Mouse (Mus musculus): ENCODE data around the gene Baiap2. TPM values are rescaled to one million over a fixed set of nuclear protein-coding genes. Genes with fewer than 3 reads are reported as not detected.
A peak's percentile ranks its signal among the peaks of the same experiment; 100 is the strongest.

The Baiap2 gene
- polyA plus RNA-seq, 1 experiment from 2014 or later, result 10.2 TPM

- no peaks in the 10 kb centered on the region for H3K9me3 ChIP-seq
- WGBS, result 58% methylated on average over 19 of the region's 19 CpGs
- ATAC-seq (ENCODE audit: low FRiP score, low read depth), result no peak
- H3K4me3 ChIP-seq, result no peak overlapping the region
- no peaks in the 10 kb centered on the region for H3K36me3 ChIP-seq
- peaks cover 29% of the 10 kb centered on the region for H3K27me3 ChIP-seq
- no peak overlapping the region for H3K9ac ChIP-seq (replicated peaks)
- H3K4me2 ChIP-seq (replicated peaks), result no peak overlapping the region
- H3K4me1 ChIP-seq, result peaks cover 47% of the 10 kb centered on the region
- no peak overlapping the region for H3K27ac ChIP-seq (replicated peaks)
Measured at GRCm38 (mm10) chr11:119937772-119938502, 4.6 kb upstream of the Baiap2 start.

DNA sequence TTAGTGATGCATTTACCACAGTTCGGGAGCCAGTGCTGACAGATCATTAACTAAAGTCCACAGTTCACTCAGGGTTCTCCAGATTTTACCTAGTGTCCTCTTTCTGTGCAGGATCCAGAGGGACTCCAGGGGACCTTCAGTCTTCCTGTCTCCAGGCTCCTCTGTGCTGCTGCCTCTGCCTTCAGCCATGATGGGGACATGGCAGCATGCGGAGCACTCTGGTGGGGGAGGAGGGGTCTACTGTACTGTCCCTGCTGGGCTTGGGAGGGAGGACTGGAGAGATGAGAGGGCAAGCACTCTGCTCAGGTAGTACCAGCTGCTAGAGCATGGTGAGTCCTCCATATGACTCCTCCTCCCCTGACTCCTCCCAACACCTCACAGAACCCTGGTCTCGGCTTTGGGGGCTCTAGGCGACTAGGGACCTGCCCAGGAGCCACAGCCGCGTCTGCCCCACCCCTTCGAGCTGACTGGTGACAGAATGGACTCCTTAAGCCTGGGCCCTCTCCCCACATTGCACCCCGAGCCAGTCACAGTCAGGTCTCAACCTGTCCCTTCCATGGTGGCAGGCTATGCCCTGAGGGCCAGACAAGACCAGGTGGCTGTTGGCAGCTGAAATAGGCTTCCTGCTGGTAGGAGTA, 3.4 kb upstream of the Baiap2 start:
- 57% methylated on average over 8 of the region's 8 CpGs for WGBS
- peaks cover 38% of the 10 kb centered on the region for H3K27me3 ChIP-seq
- ATAC-seq (ENCODE audit: low FRiP score, low read depth), result no peak
- no peak overlapping the region for H3K27ac ChIP-seq (replicated peaks)
- H3K4me3 ChIP-seq, result no peak overlapping the region
- no peaks in the 10 kb centered on the region for H3K9me3 ChIP-seq
- no peaks in the 10 kb centered on the region for H3K36me3 ChIP-seq
- H3K4me1 ChIP-seq, result peaks cover 57% of the 10 kb centered on the region
- no peak overlapping the region for H3K4me2 ChIP-seq (replicated peaks)
- no peak overlapping the region for H3K9ac ChIP-seq (replicated peaks)

DNA sequence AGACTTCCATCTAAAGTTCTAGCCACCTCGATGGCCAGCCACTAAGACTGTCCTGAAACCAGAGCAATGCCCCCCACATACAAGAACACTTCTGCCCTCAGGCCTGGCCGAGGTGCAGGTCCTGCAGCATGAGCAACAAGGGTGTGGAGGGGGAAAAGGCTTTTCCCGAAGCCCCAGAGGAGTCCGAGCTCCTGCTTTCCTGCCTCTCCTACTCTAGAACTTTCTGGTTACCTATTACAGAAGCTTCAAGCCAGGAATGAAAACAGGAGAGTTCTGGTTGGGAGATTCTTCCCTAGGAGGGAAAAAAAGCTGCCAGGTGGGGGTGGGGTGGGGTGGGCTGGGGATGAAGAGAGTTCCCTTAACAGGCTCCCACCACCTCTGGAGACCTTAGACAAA, 2.9 kb upstream of the Baiap2 start:
- H3K4me2 ChIP-seq (replicated peaks), result no peak overlapping the region
- no peak overlapping the region for H3K4me3 ChIP-seq
- WGBS, result 68% methylated on average over 4 of the region's 4 CpGs
- peaks cover 59% of the 10 kb centered on the region for H3K4me1 ChIP-seq
- H3K9me3 ChIP-seq, result no peaks in the 10 kb centered on the region
- peaks cover 42% of the 10 kb centered on the region for H3K27me3 ChIP-seq
- no peak overlapping the region for H3K9ac ChIP-seq (replicated peaks)
- no peak for ATAC-seq (ENCODE audit: low FRiP score, low read depth)
- no peaks in the 10 kb centered on the region for H3K36me3 ChIP-seq
- H3K27ac ChIP-seq (replicated peaks), result no peak overlapping the region

DNA sequence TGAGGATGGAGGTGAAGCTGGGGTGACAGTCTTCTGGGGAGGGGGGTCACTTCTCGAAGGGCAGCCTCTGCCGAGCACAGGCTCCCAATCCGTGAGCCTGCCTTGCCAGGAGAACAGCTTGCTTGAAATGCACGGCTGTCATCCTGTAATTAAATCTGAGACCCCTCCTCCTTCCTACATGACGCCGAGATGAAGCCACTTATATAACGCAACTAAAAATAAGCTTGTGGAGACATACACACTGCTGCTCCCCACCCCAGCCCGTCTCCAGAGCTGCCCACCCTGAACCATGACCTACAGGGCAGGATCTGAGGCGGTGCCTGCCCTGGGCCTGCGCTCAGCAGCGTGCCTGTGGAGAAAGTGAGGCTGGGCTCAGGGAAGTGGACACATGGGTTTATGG, 2.4 kb upstream of the Baiap2 start:
- no peaks in the 10 kb centered on the region for H3K36me3 ChIP-seq
- H3K4me2 ChIP-seq (replicated peaks), result no peak overlapping the region
- no peak for ATAC-seq (ENCODE audit: low FRiP score, low read depth)
- 68% methylated on average over 11 of the region's 11 CpGs for WGBS
- no peaks in the 10 kb centered on the region for H3K9me3 ChIP-seq
- no peak overlapping the region for H3K27ac ChIP-seq (replicated peaks)
- peaks cover 46% of the 10 kb centered on the region for H3K27me3 ChIP-seq
- H3K4me3 ChIP-seq, result no peak overlapping the region
- H3K4me1 ChIP-seq, result peaks cover 59% of the 10 kb centered on the region
- H3K9ac ChIP-seq (replicated peaks), result 0 out of 2 replicates have a peak overlapping the region, but pooled peaks have one; percentile 25

DNA sequence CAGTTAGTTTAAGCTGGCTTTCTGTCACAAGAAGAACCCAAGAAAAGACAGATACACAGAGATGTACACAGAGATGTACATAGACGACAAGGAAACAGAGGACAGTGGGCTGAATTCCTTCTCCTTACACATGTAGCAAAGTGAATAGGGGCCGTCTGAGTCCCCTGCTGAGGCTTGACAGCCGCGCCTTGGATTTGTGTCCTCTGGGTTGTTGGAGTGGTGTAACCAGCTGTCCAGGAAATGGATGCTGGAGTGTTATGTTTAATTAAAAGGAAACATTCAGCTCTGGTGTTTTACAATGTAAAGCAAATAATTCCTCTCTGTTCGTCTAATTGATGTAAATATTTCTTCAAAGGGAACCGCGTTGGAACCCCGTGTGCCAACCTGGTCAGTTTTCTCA, 769 bp upstream of the Baiap2 start:
- Histone ChIP-seq H3K4me1 (peaks cover 46% of the 10 kb centered on the region), H3K27ac (replicated peaks) (peak overlapping the region; percentile 30; the same call in 1 of the 2 replicates), H3K4me2 (replicated peaks) (peak overlapping the region; percentile 93), H3K4me3 (peak overlapping the region; percentile 54), H3K36me3 (no peaks in the 10 kb centered on the region), H3K9me3 (no peaks in the 10 kb centered on the region), H3K9ac (replicated peaks) (peak overlapping the region; percentile 52), H3K27me3 (peaks cover 49% of the 10 kb centered on the region)
- no peak for ATAC-seq (ENCODE audit: low FRiP score, low read depth)
- WGBS, result 8% methylated on average over 8 of the region's 8 CpGs

DNA sequence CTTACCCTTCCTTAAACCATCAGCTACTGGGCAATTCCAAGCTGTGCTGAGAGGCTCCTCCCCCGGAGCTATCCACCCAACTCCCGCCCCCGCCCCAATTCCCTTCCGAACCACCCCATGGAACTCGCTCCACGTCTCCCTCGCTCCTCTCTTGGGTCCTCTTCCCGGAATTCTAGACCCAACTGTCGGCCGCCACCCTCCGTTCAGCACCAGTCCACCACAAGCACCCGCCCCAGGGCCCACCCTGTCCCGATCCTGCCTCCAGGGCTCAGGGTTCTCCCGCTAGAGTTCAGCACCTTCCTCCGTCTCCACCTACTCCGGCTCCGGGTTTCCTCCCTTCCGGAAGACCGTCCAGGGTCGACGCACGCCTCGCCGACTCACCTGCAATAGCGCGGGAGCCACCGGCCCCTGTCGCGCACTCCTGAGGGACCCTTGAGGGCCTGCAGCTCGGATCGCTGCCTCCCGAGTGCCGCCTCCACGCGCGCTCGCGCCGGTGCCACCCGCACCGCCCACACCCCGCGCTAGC, 299 bp upstream of the Baiap2 start:
- H3K4me1 ChIP-seq, result peaks cover 43% of the 10 kb centered on the region
- H3K27ac ChIP-seq (replicated peaks), result peak overlapping the region; percentile 30
- H3K4me2 ChIP-seq (replicated peaks), result peak overlapping the region; percentile 93
- ATAC-seq (ENCODE audit: low FRiP score, low read depth), result peak; percentile 12
- H3K36me3 ChIP-seq, result no peaks in the 10 kb centered on the region
- H3K27me3 ChIP-seq, result peaks cover 49% of the 10 kb centered on the region
- H3K9me3 ChIP-seq, result no peaks in the 10 kb centered on the region
- under 1% methylated on average over 34 of the region's 43 CpGs for WGBS
- peak overlapping the region; percentile 52 for H3K9ac ChIP-seq (replicated peaks)
- H3K4me3 ChIP-seq, result peak overlapping the region; percentile 54

DNA sequence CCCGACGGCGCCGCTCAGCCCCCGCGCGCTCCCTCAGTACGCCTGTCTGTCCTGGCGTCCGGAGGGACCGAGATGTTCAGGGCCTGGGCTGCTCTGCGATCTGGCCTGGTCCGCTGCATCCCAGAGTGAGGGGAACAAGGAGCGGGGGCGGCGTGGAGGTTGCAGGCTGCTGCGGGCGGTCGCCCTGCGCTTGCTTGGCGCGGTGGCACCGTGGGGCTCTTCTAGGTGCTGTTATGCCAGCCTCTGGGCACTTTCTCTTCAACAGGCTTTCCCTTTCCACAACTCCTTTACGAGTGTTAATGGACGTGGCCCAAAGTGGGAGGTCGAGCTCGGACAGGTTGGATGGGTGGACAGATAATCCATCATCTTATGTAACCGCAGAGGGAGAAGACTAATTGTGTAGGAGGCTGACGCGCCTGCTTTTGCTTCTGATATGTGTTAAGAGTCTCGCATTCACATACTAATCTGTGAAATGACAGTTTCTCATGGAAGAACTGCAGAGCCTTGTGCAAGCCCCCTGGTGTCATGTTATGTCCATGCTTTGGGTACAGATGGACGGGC, 945 bp downstream of the Baiap2 start:
- peak; percentile 10; the same call in 1 of the 2 replicates for ATAC-seq (ENCODE audit: low FRiP score, low read depth)
- Histone ChIP-seq H3K4me1 (peaks cover 33% of the 10 kb centered on the region), H3K9ac (replicated peaks) (peak overlapping the region; percentile 68), H3K27me3 (peaks cover 47% of the 10 kb centered on the region), H3K4me2 (replicated peaks) (peak overlapping the region; percentile 93), H3K36me3 (no peaks in the 10 kb centered on the region), H3K4me3 (peak overlapping the region; percentile 54), H3K27ac (replicated peaks) (no peak overlapping the region), H3K9me3 (no peaks in the 10 kb centered on the region)
- 8% methylated on average over 32 of the region's 32 CpGs for WGBS

DNA sequence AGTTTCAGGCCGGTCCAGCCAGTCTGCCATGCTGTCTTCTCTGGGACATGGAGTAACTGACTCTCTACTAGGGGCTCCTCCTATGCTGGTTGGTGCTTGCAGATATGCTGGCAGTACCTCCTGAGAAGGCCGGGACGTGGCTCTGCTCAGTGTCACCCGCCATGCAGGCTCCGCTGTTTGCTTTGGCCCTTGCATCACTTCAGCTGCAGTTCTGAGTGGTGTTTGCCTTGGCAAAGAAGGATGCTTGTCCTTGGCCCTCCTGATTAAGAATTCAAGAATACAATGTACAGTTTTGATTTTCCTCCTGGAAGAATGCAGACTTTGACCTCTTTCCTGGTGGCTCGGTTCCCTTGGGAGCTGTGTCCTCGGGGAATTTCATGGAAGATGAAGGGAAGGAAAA, 2.8 kb downstream of the Baiap2 start:
- Histone ChIP-seq H3K4me3 (no peak overlapping the region), H3K27me3 (peaks cover 35% of the 10 kb centered on the region), H3K9me3 (no peaks in the 10 kb centered on the region), H3K4me1 (peaks cover 25% of the 10 kb centered on the region), H3K27ac (replicated peaks) (no peak overlapping the region), H3K4me2 (replicated peaks) (no peak overlapping the region), H3K36me3 (no peaks in the 10 kb centered on the region), H3K9ac (replicated peaks) (no peak overlapping the region)
- WGBS, result 96% methylated on average over 7 of the region's 7 CpGs
- ATAC-seq (ENCODE audit: low FRiP score, low read depth), result no peak

DNA sequence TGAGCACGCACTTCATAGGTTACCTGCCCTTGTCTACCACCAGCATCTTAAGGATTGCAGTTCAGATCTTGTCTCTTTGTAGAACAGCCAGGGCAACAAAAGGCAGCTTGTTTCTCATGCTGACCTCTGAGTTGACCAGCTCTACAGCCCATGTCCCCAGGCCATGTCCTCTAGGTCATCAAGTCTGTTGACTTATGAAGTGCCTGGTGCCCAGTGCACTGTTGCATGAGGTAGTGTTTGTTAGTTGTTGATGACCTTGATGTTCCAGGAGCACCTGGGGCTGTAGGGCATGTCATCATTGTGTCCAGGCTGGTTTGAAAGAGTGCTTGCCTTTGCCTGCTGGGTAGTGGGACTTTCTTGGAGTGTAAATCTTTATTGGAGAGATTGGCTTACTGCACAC, 4.9 kb downstream of the Baiap2 start:
- no peak overlapping the region for H3K9ac ChIP-seq (replicated peaks)
- no peak for ATAC-seq (ENCODE audit: low FRiP score, low read depth)
- H3K4me1 ChIP-seq, result peaks cover 12% of the 10 kb centered on the region
- H3K4me2 ChIP-seq (replicated peaks), result no peak overlapping the region
- H3K9me3 ChIP-seq, result no peaks in the 10 kb centered on the region
- H3K4me3 ChIP-seq, result no peak overlapping the region
- no peaks in the 10 kb centered on the region for H3K36me3 ChIP-seq
- no peak overlapping the region for H3K27ac ChIP-seq (replicated peaks)
- 97% methylated on average over 1 of the region's 1 CpGs for WGBS
- H3K27me3 ChIP-seq, result peaks cover 20% of the 10 kb centered on the region

DNA sequence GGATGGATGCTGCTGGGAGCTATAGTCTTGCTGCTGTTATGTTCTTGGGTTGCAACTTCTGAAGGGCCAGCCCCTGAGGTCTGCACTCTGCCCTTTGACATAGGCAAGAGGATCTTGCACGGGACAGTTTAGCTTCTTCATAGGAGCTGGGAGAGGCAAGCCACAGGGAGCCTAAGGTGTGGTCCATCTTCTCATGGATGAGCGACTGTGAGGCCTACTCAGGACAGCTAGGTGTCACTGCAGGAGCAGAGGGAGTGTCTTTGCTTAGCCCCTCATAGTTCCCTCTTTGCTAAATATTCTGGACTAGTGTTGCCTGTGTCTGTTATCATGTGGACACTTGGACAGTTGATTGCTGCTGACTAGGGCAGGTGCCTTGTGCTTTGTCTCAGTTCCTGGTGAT, 5.3 kb downstream of the Baiap2 start:
- H3K4me3 ChIP-seq, result no peak overlapping the region
- no peak overlapping the region for H3K4me2 ChIP-seq (replicated peaks)
- no peak for ATAC-seq (ENCODE audit: low FRiP score, low read depth)
- no peaks in the 10 kb centered on the region for H3K9me3 ChIP-seq
- WGBS, result 57% methylated on average over 2 of the region's 2 CpGs
- H3K27ac ChIP-seq (replicated peaks), result no peak overlapping the region
- peaks cover 12% of the 10 kb centered on the region for H3K4me1 ChIP-seq
- peaks cover 20% of the 10 kb centered on the region for H3K27me3 ChIP-seq
- H3K9ac ChIP-seq (replicated peaks), result no peak overlapping the region
- H3K36me3 ChIP-seq, result no peaks in the 10 kb centered on the region

GRCm38 (mm10) chr11:119948305-119948704, 5.7 kb downstream of the Baiap2 start:
- H3K4me1 ChIP-seq, result peaks cover 11% of the 10 kb centered on the region
- ATAC-seq (ENCODE audit: low FRiP score, low read depth), result no peak
- no peaks in the 10 kb centered on the region for H3K36me3 ChIP-seq
- no peak overlapping the region for H3K4me3 ChIP-seq
- 64% methylated on average over 4 of the region's 4 CpGs for WGBS
- no peaks in the 10 kb centered on the region for H3K9me3 ChIP-seq
- peaks cover 20% of the 10 kb centered on the region for H3K27me3 ChIP-seq
- H3K27ac ChIP-seq (replicated peaks), result no peak overlapping the region
- no peak overlapping the region for H3K9ac ChIP-seq (replicated peaks)
- H3K4me2 ChIP-seq (replicated peaks), result no peak overlapping the region

GRCm38 (mm10) chr11:119948803-119949202, 6.2 kb downstream of the Baiap2 start:
- no peaks in the 10 kb centered on the region for H3K36me3 ChIP-seq
- H3K9ac ChIP-seq (replicated peaks), result no peak overlapping the region
- H3K4me1 ChIP-seq, result peaks cover 6% of the 10 kb centered on the region
- peaks cover 15% of the 10 kb centered on the region for H3K27me3 ChIP-seq
- H3K27ac ChIP-seq (replicated peaks), result no peak overlapping the region
- H3K9me3 ChIP-seq, result no peaks in the 10 kb centered on the region
- no peak for ATAC-seq (ENCODE audit: low FRiP score, low read depth)
- no peak overlapping the region for H3K4me3 ChIP-seq
- WGBS, result 89% methylated on average over 2 of the region's 2 CpGs
- no peak overlapping the region for H3K4me2 ChIP-seq (replicated peaks)

All from midbrain, embryonic 12.5 days (tissue).